Mouse (Mus musculus): Measurements from ENCODE around the gene Acr. TPM values are rescaled to one million over a fixed set of nuclear protein-coding genes. Genes with fewer than 3 reads are reported as not detected.

Acr gene
- polyA plus RNA-seq, 1 experiment from 2014 or later: not detected

DNA sequence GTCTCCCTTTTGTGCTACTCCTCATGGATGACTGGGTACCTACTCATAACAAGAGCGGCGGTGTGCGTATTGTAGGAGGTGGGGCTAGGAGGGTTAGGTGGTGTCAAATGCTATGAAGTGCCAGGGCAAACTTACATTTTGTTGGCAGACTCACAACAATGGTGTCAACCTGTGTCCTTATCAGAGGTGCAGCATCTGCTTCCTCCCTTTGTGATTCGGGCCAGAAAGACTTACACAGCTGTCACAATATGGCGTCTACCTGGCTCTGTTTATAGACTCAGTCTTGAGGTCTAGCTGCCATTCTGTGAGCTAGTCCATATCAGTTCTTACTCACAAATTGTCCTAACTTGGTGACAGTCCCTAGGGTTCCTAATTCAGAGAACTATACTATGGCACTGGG is 17.0 kb downstream of the Acr start:
- ATAC-seq: peak; percentile 25
- Histone ChIP-seq H3K4me2 (replicated peaks; ENCODE audit: low read depth, low read length) (no peak overlapping the region), H3K4me3 (ENCODE audit: low read depth, low read length) (no peak overlapping the region), H3K9me3 (ENCODE audit: low read length) (no peaks in the 10 kb centered on the region), H3K9ac (replicated peaks; ENCODE audit: low read depth) (no peak overlapping the region), H3K4me1 (ENCODE audit: insufficient read depth, low read depth, low read length) (no peaks in the 10 kb centered on the region), H3K27ac (ENCODE audit: low read length) (no peak overlapping the region), H3K36me3 (ENCODE audit: insufficient read depth, low read length) (no peaks in the 10 kb centered on the region), H3K27me3 (replicated peaks; ENCODE audit: insufficient read depth, low read length) (no peaks in the 10 kb centered on the region)
- WGBS: 68% methylated on average over 5 of the region's 5 CpGs
- DNase-seq (ENCODE audit: low spot score): peak; percentile 14
- no peak for TF ChIP-seq CTCF (IDR thresholded peaks at IDR 0.05)
- TF ChIP-seq EP300 (IDR thresholded peaks at IDR 0.05): peak; percentile 59

GRCm38 (mm10) chr15:89585631-89586030 is 17.5 kb downstream of the Acr start:
- no peak overlapping the region for H3K4me2 ChIP-seq (replicated peaks; ENCODE audit: low read depth, low read length)
- H3K9me3 ChIP-seq (ENCODE audit: low read length): no peaks in the 10 kb centered on the region
- no peak overlapping the region for H3K9ac ChIP-seq (replicated peaks; ENCODE audit: low read depth)
- no peak for TF ChIP-seq CTCF (IDR thresholded peaks at IDR 0.05)
- H3K36me3 ChIP-seq (ENCODE audit: insufficient read depth, low read length): no peaks in the 10 kb centered on the region
- H3K27ac ChIP-seq (ENCODE audit: low read length): no peak overlapping the region
- ATAC-seq: no peak
- no peak for DNase-seq (ENCODE audit: low spot score)
- no peaks in the 10 kb centered on the region for H3K27me3 ChIP-seq (replicated peaks; ENCODE audit: insufficient read depth, low read length)
- no peak overlapping the region for H3K4me3 ChIP-seq (ENCODE audit: low read depth, low read length)
- no peaks in the 10 kb centered on the region for H3K4me1 ChIP-seq (ENCODE audit: insufficient read depth, low read depth, low read length)
- WGBS: 87% methylated on average over 11 of the region's 11 CpGs

- no peaks in the 10 kb centered on the region for H3K9me3 ChIP-seq (ENCODE audit: low read length)
- H3K9ac ChIP-seq (replicated peaks; ENCODE audit: low read depth): no peak overlapping the region
- no peak overlapping the region for H3K4me2 ChIP-seq (replicated peaks; ENCODE audit: low read depth, low read length)
- no peak for ATAC-seq
- no peaks in the 10 kb centered on the region for H3K27me3 ChIP-seq (replicated peaks; ENCODE audit: insufficient read depth, low read length)
- no peak for DNase-seq (ENCODE audit: low spot score)
- H3K4me3 ChIP-seq (ENCODE audit: low read depth, low read length): no peak overlapping the region
- H3K4me1 ChIP-seq (ENCODE audit: insufficient read depth, low read depth, low read length): peaks cover 3% of the 10 kb centered on the region; the same call in 1 of the 2 replicates
- WGBS: 69% methylated on average over 5 of the region's 5 CpGs
- H3K27ac ChIP-seq (ENCODE audit: low read length): no peak overlapping the region
- no peaks in the 10 kb centered on the region for H3K36me3 ChIP-seq (ENCODE audit: insufficient read depth, low read length)
- TF ChIP-seq CTCF (IDR thresholded peaks at IDR 0.05) (no peak), EP300 (IDR thresholded peaks at IDR 0.05) (no peak)
These were observed 21.0 kb downstream of the Acr start for GRCm38 (mm10) chr15:89589146-89589545.

DNA sequence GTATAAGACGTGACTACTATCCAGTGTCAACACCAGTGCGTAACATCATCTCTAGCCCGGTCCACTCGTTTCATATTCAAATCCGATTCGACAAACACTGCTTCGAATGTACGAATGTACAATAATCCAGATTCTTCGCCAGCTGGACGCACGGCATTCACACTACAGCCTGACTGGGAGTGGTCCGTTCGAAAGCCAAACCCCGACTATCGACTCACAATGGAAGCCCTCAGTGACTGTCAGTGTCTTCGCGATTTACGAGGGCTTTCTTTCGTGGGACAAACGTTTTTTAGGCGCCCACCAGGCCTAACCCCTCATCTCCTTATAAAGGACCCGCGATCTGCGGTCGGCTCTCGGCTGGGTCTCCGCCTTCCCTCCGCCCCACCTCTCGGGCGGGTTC is 23.2 kb downstream of the Acr start:
- H3K4me2 ChIP-seq (replicated peaks; ENCODE audit: low read depth, low read length): peak overlapping the region; percentile 75
- no peaks in the 10 kb centered on the region for H3K9me3 ChIP-seq (ENCODE audit: low read length)
- H3K36me3 ChIP-seq (ENCODE audit: insufficient read depth, low read length): no peaks in the 10 kb centered on the region
- peak; percentile 27 for DNase-seq (ENCODE audit: low spot score)
- peak overlapping the region; percentile 66 for H3K9ac ChIP-seq (replicated peaks; ENCODE audit: low read depth)
- peak overlapping the region; percentile 73 for H3K4me3 ChIP-seq (ENCODE audit: low read depth, low read length)
- ATAC-seq: peak; percentile 44
- no peaks in the 10 kb centered on the region for H3K27me3 ChIP-seq (replicated peaks; ENCODE audit: insufficient read depth, low read length)
- 1% methylated on average over 30 of the region's 30 CpGs for WGBS
- H3K27ac ChIP-seq (ENCODE audit: low read length): no peak overlapping the region
- no peak for TF ChIP-seq EP300 (IDR thresholded peaks at IDR 0.05)
- no peak for TF ChIP-seq CTCF (IDR thresholded peaks at IDR 0.05)
- peaks cover 3% of the 10 kb centered on the region; the same call in 1 of the 2 replicates for H3K4me1 ChIP-seq (ENCODE audit: insufficient read depth, low read depth, low read length)

GRCm38 (mm10) chr15:89591723-89592455 is 23.8 kb downstream of the Acr start, which contains the start of gene Rabl2:
TSS of gene Rabl2 (minus strand) at chr15:89591923.
- H3K27me3 ChIP-seq (replicated peaks; ENCODE audit: insufficient read depth, low read length): no peaks in the 10 kb centered on the region
- peak within 1 kb of the TSS; percentile 66 for H3K9ac ChIP-seq (replicated peaks; ENCODE audit: low read depth)
- peak within 1 kb of the TSS; percentile 75 for H3K4me2 ChIP-seq (replicated peaks; ENCODE audit: low read depth, low read length)
- no peaks in the 10 kb centered on the region for H3K9me3 ChIP-seq (ENCODE audit: low read length)
- H3K4me3 ChIP-seq (ENCODE audit: low read depth, low read length): peak within 1 kb of the TSS; percentile 73
- peaks cover 3% of the 10 kb centered on the region; the same call in 1 of the 2 replicates for H3K4me1 ChIP-seq (ENCODE audit: insufficient read depth, low read depth, low read length)
- under 1% methylated on average over 33 of the region's 35 CpGs for WGBS
- H3K36me3 ChIP-seq (ENCODE audit: insufficient read depth, low read length): no peaks in the 10 kb centered on the region
- DNase-seq (ENCODE audit: low spot score) (peak; percentile 93), ATAC-seq (peak; percentile 98)
- no peak within 1 kb of the TSS for H3K27ac ChIP-seq (ENCODE audit: low read length)
- TF ChIP-seq CTCF (IDR thresholded peaks at IDR 0.05) (no peak; the same call in 1 of the 2 replicates), EP300 (IDR thresholded peaks at IDR 0.05) (peak; percentile 33; the same call in 1 of the 2 replicates)

DNA sequence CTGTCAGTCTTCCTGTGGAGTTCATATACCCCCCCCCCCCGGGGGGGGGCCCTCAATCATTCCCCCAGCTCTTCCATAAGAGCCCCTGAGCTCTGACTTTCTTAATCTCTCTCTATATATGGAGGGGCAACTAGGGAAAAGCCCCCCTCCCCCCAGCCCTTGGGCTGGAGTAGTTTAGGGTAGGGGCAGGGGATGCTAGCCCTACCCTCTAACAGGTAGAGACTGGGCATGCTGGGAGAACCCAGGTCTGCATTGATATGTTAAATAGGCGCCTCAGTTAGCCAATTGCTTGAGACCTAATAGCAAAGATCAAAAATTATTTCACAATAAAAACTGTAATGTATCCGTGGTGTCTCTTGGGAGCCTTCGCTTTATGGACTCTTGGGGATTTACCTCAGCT is 24.4 kb downstream of the Acr start:
- TF ChIP-seq EP300 (IDR thresholded peaks at IDR 0.05) (no peak), CTCF (IDR thresholded peaks at IDR 0.05) (no peak)
- no peak overlapping the region for H3K9ac ChIP-seq (replicated peaks; ENCODE audit: low read depth)
- DNase-seq (ENCODE audit: low spot score) (no peak), ATAC-seq (no peak)
- no peaks in the 10 kb centered on the region for H3K36me3 ChIP-seq (ENCODE audit: insufficient read depth, low read length)
- H3K4me3 ChIP-seq (ENCODE audit: low read depth, low read length): no peak overlapping the region
- no peaks in the 10 kb centered on the region for H3K9me3 ChIP-seq (ENCODE audit: low read length)
- WGBS: 48% methylated on average over 4 of the region's 4 CpGs
- H3K27ac ChIP-seq (ENCODE audit: low read length): no peak overlapping the region
- H3K4me2 ChIP-seq (replicated peaks; ENCODE audit: low read depth, low read length): no peak overlapping the region
- H3K27me3 ChIP-seq (replicated peaks; ENCODE audit: insufficient read depth, low read length): no peaks in the 10 kb centered on the region
- H3K4me1 ChIP-seq (ENCODE audit: insufficient read depth, low read depth, low read length): peaks cover 3% of the 10 kb centered on the region; the same call in 1 of the 2 replicates

All from lung, postnatal 0 days (tissue).